Mouse (Mus musculus): ENCODE data around the gene Eef2.
"Not testable (repeated sequence)": the region's sequence is repeated elsewhere in the genome, so short reads cannot be mapped to it uniquely, and the experiment has no call there.

The Eef2 gene

GRCm38 (mm10) chr10:81201807-81202758, 25.7 kb downstream of the Eef2 start, which contains the start of gene Nmrk2:
TSS of gene Nmrk2 (minus strand) at chr10:81202051.
- DNase-seq, result no peak

- no peak for DNase-seq
These were observed 26.7 kb downstream of the Eef2 start for GRCm38 (mm10) chr10:81202978-81203720.

- DNase-seq, result peak in 1 of 2 experiments; percentile 39
These were observed 27.7 kb downstream of the Eef2 start for GRCm38 (mm10) chr10:81204137-81204536.

GRCm38 (mm10) chr10:81210154-81210553, 33.7 kb downstream of the Eef2 start:
- DNase-seq, result no peak

GRCm38 (mm10) chr10:81216260-81216659, 39.8 kb downstream of the Eef2 start:
- no peak for DNase-seq

GRCm38 (mm10) chr10:81216810-81217209, 40.4 kb downstream of the Eef2 start:
- DNase-seq, result no peak

- peak; percentile 52 to 58 for DNase-seq
These were observed 40.8 kb downstream of the Eef2 start for GRCm38 (mm10) chr10:81217267-81217666.

GRCm38 (mm10) chr10:81217964-81218363, 41.5 kb downstream of the Eef2 start:
- DNase-seq, result peak; percentile 77 to 87

- peak in 1 of 2 experiments; percentile 18 for DNase-seq
These were observed 45.1 kb downstream of the Eef2 start for GRCm38 (mm10) chr10:81221402-81222015.

GRCm38 (mm10) chr10:81223731-81224130, 47.3 kb downstream of the Eef2 start:
- DNase-seq, result not testable (repeated sequence)

GRCm38 (mm10) chr10:81229735-81230437, 53.5 kb downstream of the Eef2 start:
- peak; percentile 58 to 62 for DNase-seq

GRCm38 (mm10) chr10:81230438-81231332, 54.3 kb downstream of the Eef2 start, which contains the start of gene Atcay:
TSS of gene Atcay (minus strand) at chr10:81230833.
- DNase-seq, result peak; percentile 88 to 90

GRCm38 (mm10) chr10:81231436-81231835, 55.0 kb downstream of the Eef2 start:
- DNase-seq, result peak in 1 of 2 experiments; percentile 19

All from cerebellum, postnatal 10 days (tissue).